Mouse (Mus musculus) lung, postnatal 14 days (tissue): Measurements from ENCODE around the gene Cog7.

Experiments
- DNase-seq: peaks from one replicate; pipeline ENCODE4 v3.0.0; 2021

Gene Cog7

GRCm38 (mm10) chr7:121947513-121947912 is 34.0 kb downstream of the Cog7 start:
- peak; percentile 59 for DNase-seq

- no peak for DNase-seq
Measured at GRCm38 (mm10) chr7:121946196-121946595, 35.3 kb downstream of the Cog7 start.

- DNase-seq: peak; percentile 35
Measured at GRCm38 (mm10) chr7:121942371-121942770, 39.1 kb downstream of the Cog7 start.

- no peak for DNase-seq
Measured at GRCm38 (mm10) chr7:121941640-121942039, 39.9 kb downstream of the Cog7 start.

GRCm38 (mm10) chr7:121941016-121941415 is 40.5 kb downstream of the Cog7 start:
- peak; percentile 64 for DNase-seq

- DNase-seq: no peak
Measured at GRCm38 (mm10) chr7:121939729-121940128, 41.8 kb downstream of the Cog7 start.

- no peak for DNase-seq
Measured at GRCm38 (mm10) chr7:121939244-121939643, 42.3 kb downstream of the Cog7 start.

GRCm38 (mm10) chr7:121938124-121938891 is 43.2 kb downstream of the Cog7 start:
- DNase-seq: no peak

GRCm38 (mm10) chr7:121936861-121937630 is 44.5 kb downstream of the Cog7 start:
- DNase-seq: no peak

- DNase-seq: no peak
Measured at GRCm38 (mm10) chr7:121935906-121936794, 45.4 kb downstream of the Cog7 start.

GRCm38 (mm10) chr7:121934346-121934745 is 47.2 kb downstream of the Cog7 start:
- no peak for DNase-seq

- DNase-seq: peak; percentile 42
Measured at GRCm38 (mm10) chr7:121933675-121934074, 47.8 kb downstream of the Cog7 start.

- DNase-seq: no peak
Measured at GRCm38 (mm10) chr7:121931246-121931645, 50.3 kb downstream of the Cog7 start.

GRCm38 (mm10) chr7:121927882-121928281 is 53.6 kb downstream of the Cog7 start:
- DNase-seq: no peak

- no peak for DNase-seq
Measured at GRCm38 (mm10) chr7:121924361-121924760, 57.1 kb downstream of the Cog7 start.

- DNase-seq: no peak
Measured at GRCm38 (mm10) chr7:121913944-121914343, 67.6 kb downstream of the Cog7 start.

GRCm38 (mm10) chr7:121912250-121912649 is 69.3 kb downstream of the Cog7 start:
- no peak for DNase-seq

GRCm38 (mm10) chr7:121906879-121907278 is 74.6 kb downstream of the Cog7 start:
- peak; percentile 14 for DNase-seq

GRCm38 (mm10) chr7:121902757-121903411 is 78.6 kb downstream of the Cog7 start:
- DNase-seq: no peak

GRCm38 (mm10) chr7:121899940-121900339 is 81.6 kb downstream of the Cog7 start:
- no peak for DNase-seq

- DNase-seq: peak; percentile 69
Measured at GRCm38 (mm10) chr7:121899311-121899710, 82.2 kb downstream of the Cog7 start.

GRCm38 (mm10) chr7:121896689-121897088 is 84.8 kb downstream of the Cog7 start:
- no peak for DNase-seq
